Mouse (Mus musculus) MN1 (cell line): Measurements from ENCODE around the gene Fitm2.
A peak's percentile ranks its signal among the peaks of the same experiment; 100 is the strongest.

Experiments used
- DNase-seq: peaks from one replicate; pipeline ENCODE4 v3.0.0-alpha.2; 2016; ENCODE audit warnings: low spot score

The Fitm2 gene

GRCm38 (mm10) chr2:163472466-163472851, at the start of gene Fitm2:
Fitm2 (minus strand) TSS chr2:163472629.
- DNase-seq: peak; percentile 97

GRCm38 (mm10) chr2:163506300-163507004, 34.0 kb upstream of the Fitm2 start, which contains the start of gene Hnf4a:
Hnf4a (plus strand) TSS chr2:163506808.
- DNase-seq: no peak

- DNase-seq: no peak
Measured at GRCm38 (mm10) chr2:163503191-163503590, 30.8 kb upstream of the Fitm2 start.

- peak; percentile 61 for DNase-seq
Measured at GRCm38 (mm10) chr2:163502219-163502618, 29.8 kb upstream of the Fitm2 start.

- DNase-seq: no peak
Measured at GRCm38 (mm10) chr2:163494456-163494855, 22.0 kb upstream of the Fitm2 start.

GRCm38 (mm10) chr2:163493976-163494375, 21.5 kb upstream of the Fitm2 start:
- peak; percentile 66 for DNase-seq

- no peak for DNase-seq
Measured at GRCm38 (mm10) chr2:163493031-163493430, 20.6 kb upstream of the Fitm2 start.

- DNase-seq: no peak
Measured at GRCm38 (mm10) chr2:163492018-163492417, 19.6 kb upstream of the Fitm2 start, which contains the start of gene R3hdml. R3hdml (plus strand) TSS chr2:163492318.

- DNase-seq: no peak
Measured at GRCm38 (mm10) chr2:163491351-163491750, 18.9 kb upstream of the Fitm2 start.

GRCm38 (mm10) chr2:163490656-163491055, 18.2 kb upstream of the Fitm2 start:
- no peak for DNase-seq

GRCm38 (mm10) chr2:163489725-163490291, 17.4 kb upstream of the Fitm2 start:
- DNase-seq: no peak

- no peak for DNase-seq
Measured at GRCm38 (mm10) chr2:163487360-163487759, 14.9 kb upstream of the Fitm2 start.

GRCm38 (mm10) chr2:163481539-163482029, 9.2 kb upstream of the Fitm2 start:
- no peak for DNase-seq

- no peak for DNase-seq
Measured at GRCm38 (mm10) chr2:163480191-163480825, 7.9 kb upstream of the Fitm2 start.

- DNase-seq: peak; percentile 63
Measured at GRCm38 (mm10) chr2:163471710-163472465, 541 bp downstream of the Fitm2 start.

GRCm38 (mm10) chr2:163471136-163471535, 1.3 kb downstream of the Fitm2 start:
- peak; percentile 94 for DNase-seq

- no peak for DNase-seq
Measured at GRCm38 (mm10) chr2:163469711-163470110, 2.7 kb downstream of the Fitm2 start.

GRCm38 (mm10) chr2:163468866-163469265, 3.6 kb downstream of the Fitm2 start:
- DNase-seq: no peak

GRCm38 (mm10) chr2:163467585-163467984, 4.8 kb downstream of the Fitm2 start:
- no peak for DNase-seq

- DNase-seq: no peak
Measured at GRCm38 (mm10) chr2:163466771-163467170, 5.7 kb downstream of the Fitm2 start.

GRCm38 (mm10) chr2:163464562-163464961, 7.9 kb downstream of the Fitm2 start:
- DNase-seq: no peak

- no peak for DNase-seq
Measured at GRCm38 (mm10) chr2:163463998-163464397, 8.4 kb downstream of the Fitm2 start.
